Mouse (Mus musculus): ENCODE data around the gene Serinc3.

GRCm38 (mm10) chr2:163676321-163676720 is 31.4 kb upstream of the Serinc3 start:
- TF ChIP-seq CTCF (IDR thresholded peaks at IDR 0.05; ENCODE audit: low read depth): no peak
- no peak for TF ChIP-seq EP300 (IDR thresholded peaks at IDR 0.05; ENCODE audit: low read depth)
